In the genomic region with DNA sequence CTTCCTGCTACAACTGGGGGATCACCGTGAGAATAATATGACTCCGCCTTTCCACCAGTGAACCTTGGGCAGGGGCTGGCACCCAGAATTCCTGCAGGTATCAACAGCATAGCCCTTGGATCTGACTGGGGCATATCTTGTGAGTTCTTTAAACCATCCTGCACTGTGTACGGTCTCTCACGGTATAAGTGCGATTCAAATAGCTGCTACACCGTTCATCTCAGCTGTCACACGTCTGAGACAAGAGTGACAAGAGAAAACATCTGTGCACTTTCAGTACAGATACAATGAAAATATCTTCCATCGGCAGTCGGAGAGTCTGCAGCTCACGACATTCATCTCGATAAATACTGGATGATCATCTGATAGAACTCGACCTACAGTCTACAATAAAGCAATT, we compare ENCODE assay signal across 18 mouse cellular contexts.
"Had no signal": no experiment of that assay in that cellular context is flagged by ENCODE, and none has a peak within 500 bp of the region (broad histone marks: within the 10 kb centered on the region; RNA-seq: fewer than 3 reads in every experiment).

No protein-coding gene starts in this region.

- H3K9ac ChIP-seq: lung, embryonic 14.5 days; midbrain, embryonic 12.5 days; neural tube, embryonic 13.5 days; neural tube, embryonic 15.5 days had no signal

- H3K9me3 ChIP-seq: midbrain, embryonic 12.5 days; neural tube, embryonic 13.5 days; neural tube, embryonic 15.5 days had no signal

- DNase-seq: lung, adult 18-20 months; lung, embryonic 14.5 days; lung, postnatal 10 days; lung, postnatal 4 days; midbrain, embryonic 14.5 days; retina, postnatal 1 day; right cerebral cortex, adult 18-20 months; right cerebral cortex, postnatal 25 days; right cerebral cortex, postnatal 4 days; spleen, adult 18-20 months; thymus, adult 18-20 months; thymus, postnatal 14 days; thymus, postnatal 36 days had no signal

- ATAC-seq: midbrain, embryonic 16.5 days had no signal

- H3K36me3 ChIP-seq: midbrain, embryonic 12.5 days; neural tube, embryonic 13.5 days; neural tube, embryonic 15.5 days had no signal

- H3K4me1 ChIP-seq: midbrain, embryonic 12.5 days; neural tube, embryonic 13.5 days; neural tube, embryonic 15.5 days had no signal

- H3K4me3 ChIP-seq: midbrain, embryonic 12.5 days; myocyte; neural tube, embryonic 13.5 days; neural tube, embryonic 15.5 days had no signal

- H3K4me2 ChIP-seq: lung, embryonic 14.5 days; midbrain, embryonic 12.5 days; neural tube, embryonic 13.5 days; neural tube, embryonic 15.5 days had no signal

- H3K27me3 ChIP-seq: midbrain, embryonic 12.5 days; neural tube, embryonic 13.5 days; neural tube, embryonic 15.5 days had no signal

- H3K27ac ChIP-seq: midbrain, embryonic 12.5 days; neural tube, embryonic 13.5 days; neural tube, embryonic 15.5 days had no signal
